In genomic region chr1:159334157-159334556, GRCm38 (mm10) we compare ENCODE assay signal across 19 mouse cellular contexts.
DNase-seq lines count a peak whose midpoint lies in the region; ATAC-seq and TF ChIP-seq lines count a peak whose summit lies in the region.
"Had no signal": no experiment of that assay in that cellular context is flagged by ENCODE, and none has a peak within 500 bp of the region (broad histone marks: within the 10 kb centered on the region; RNA-seq: fewer than 3 reads in every experiment).

No protein-coding gene starts in this region.

- ATAC-seq in granulocyte monocyte progenitor cell, adult 5-6 weeks (replicated peaks; ENCODE audit: poor library complexity, severe bottlenecking), result peak; percentile 88
- ATAC-seq: forebrain, embryonic 16.5 days had no signal

- H3K27me3 ChIP-seq in MEL (ENCODE audit: control insufficient read depth in 1 of 2, insufficient read depth in 2 of 2, low read length in 2 of 2), result no peaks in the 10 kb centered on the region
- H3K27me3 ChIP-seq in splenic B cell, adult 2 months (ENCODE audit: control insufficient read depth, insufficient read depth, low read length, poor library complexity, severe bottlenecking), result no peaks in the 10 kb centered on the region
- H3K27me3 ChIP-seq: embryonic facial prominence, embryonic 13.5 days; forebrain, embryonic 12.5 days; heart, embryonic 12.5 days; hindbrain, embryonic 15.5 days had no signal

- peak; percentile 68 for DNase-seq in A20 (ENCODE audit: low read depth, low spot score)
- DNase-seq in MEL (ENCODE audit: low read depth, low spot score), result peak; percentile 66
- DNase-seq in splenic B cell, adult 2 months (ENCODE audit: low read depth, low spot score), result peak; percentile 38
- no peak for DNase-seq in heart, adult 18-20 months
- no peak for DNase-seq in right cerebral cortex, adult 18-20 months
- no peak for DNase-seq in left cerebral cortex, adult 8-10 months (ENCODE audit: low spot score in 2 of 2)
- DNase-seq: adrenal gland, adult 8-10 months; adrenal gland, postnatal 36 days; cerebellum, adult 11 months; cerebellum, adult 8-10 months; cerebellum, postnatal 14 days; gastrocnemius, postnatal 10 days had no signal

- H3K4me1 ChIP-seq in MEL (ENCODE audit: control insufficient read depth in 1 of 2, insufficient read depth in 2 of 2, low read length in 2 of 2), result no peaks in the 10 kb centered on the region; a peak in 1 of 4 replicates
- H3K4me1 ChIP-seq: embryonic facial prominence, embryonic 13.5 days; forebrain, embryonic 12.5 days; heart, embryonic 12.5 days; hindbrain, embryonic 10.5 days; hindbrain, embryonic 15.5 days had no signal

- no peak overlapping the region for H3K9ac ChIP-seq in MEL (ENCODE audit: control insufficient read depth, low read depth, low read length, poor library complexity, severe bottlenecking)
- H3K9ac ChIP-seq: embryonic facial prominence, embryonic 13.5 days; forebrain, embryonic 12.5 days; heart, embryonic 12.5 days; hindbrain, embryonic 15.5 days had no signal

- no peaks in the 10 kb centered on the region for H3K79me2 ChIP-seq in MEL (ENCODE audit: control insufficient read depth, insufficient read depth, low read length, poor library complexity)

- TF ChIP-seq CTCF in MEL (IDR thresholded peaks at IDR 0.05 in 2 of 3, conservative IDR thresholded peaks at IDR 0.05 in 1 of 3; ENCODE audit: control insufficient read depth in 1 of 3, insufficient read depth in 1 of 3, low read depth in 2 of 3, low read length in 3 of 3, poor library complexity in 1 of 3, severe bottlenecking in 1 of 3), result no peak

- TF ChIP-seq RAD21 in MEL (IDR thresholded peaks at IDR 0.05; ENCODE audit: low read depth, low read length), result no peak

- no peak overlapping the region for H3K27ac ChIP-seq in MEL (ENCODE audit: control insufficient read depth, low read depth, low read length)
- H3K27ac ChIP-seq: embryonic facial prominence, embryonic 13.5 days; forebrain, embryonic 12.5 days; hindbrain, embryonic 10.5 days; hindbrain, embryonic 15.5 days had no signal

- H3K4me3 ChIP-seq in MEL (ENCODE audit: control insufficient read depth in 1 of 2, insufficient read depth in 1 of 2, low read depth in 2 of 2, low read length in 2 of 2), result no peak overlapping the region
- H3K4me3 ChIP-seq: embryonic facial prominence, embryonic 13.5 days; forebrain, embryonic 12.5 days; heart, embryonic 12.5 days; hindbrain, embryonic 10.5 days; hindbrain, embryonic 15.5 days had no signal

- H3K9me3 ChIP-seq in MEL (replicated peaks; ENCODE audit: insufficient read depth, low read length), result no peaks in the 10 kb centered on the region
- H3K9me3 ChIP-seq: embryonic facial prominence, embryonic 13.5 days; forebrain, embryonic 12.5 days; heart, embryonic 12.5 days; hindbrain, embryonic 10.5 days; hindbrain, embryonic 15.5 days had no signal

- TF ChIP-seq EP300 in MEL (IDR thresholded peaks at IDR 0.05; ENCODE audit: low read depth in 1 of 2, low read length in 2 of 2), result 0 out of 4 replicates have a peak, but pooled peaks of 1 of the 2 experiments have one; percentile 15

- no peak for TF ChIP-seq POLR2A in MEL (IDR thresholded peaks at IDR 0.05; ENCODE audit: control insufficient read depth in 1 of 2, insufficient read depth in 1 of 2, low read depth in 1 of 2, low read length in 2 of 2, poor library complexity in 1 of 2)

- peaks cover 5 to 30% of the 10 kb centered on the region in 2 experiments for H3K36me3 ChIP-seq in MEL (ENCODE audit: control insufficient read depth in 1 of 2, insufficient read depth in 2 of 2, low read length in 2 of 2)
- peaks cover 12% of the 10 kb centered on the region for H3K36me3 ChIP-seq in splenic B cell, adult 2 months (ENCODE audit: control insufficient read depth, insufficient read depth, low read length, poor library complexity, severe bottlenecking)

TF ChIP-seq in MEL, 35 proteins besides CTCF, POLR2A, EP300 and RAD21:
- TF ChIP-seq TCF12 (IDR thresholded peaks at IDR 0.05; ENCODE audit: low read depth, low read length) (no peak), ZKSCAN1 (IDR thresholded peaks at IDR 0.05; ENCODE audit: low read depth, low read length) (no peak), GABPA (IDR thresholded peaks at IDR 0.05; ENCODE audit: low read depth, low read length) (no peak), ZMIZ1 (IDR thresholded peaks at IDR 0.05; ENCODE audit: low read depth, low read length) (no peak), SMC3 (IDR thresholded peaks at IDR 0.05; ENCODE audit: low read depth, low read length) (no peak), MYB (IDR thresholded peaks at IDR 0.05; ENCODE audit: low read depth, low read length) (no peak), UBTF (IDR thresholded peaks at IDR 0.05; ENCODE audit: borderline replicate concordance, insufficient read depth, low read depth, low read length) (no peak)

Comparison
In these comparisons a context has a peak if more than half of its experiments do, and no peak if none do; other contexts are left out.
1. DNase-seq: peak in A20 (single experiment), MEL (single experiment) and splenic B cell, adult 2 months (single experiment); none in heart, adult 18-20 months (0 of 2), right cerebral cortex, adult 18-20 months (single experiment) and left cerebral cortex, adult 8-10 months (0 of 2).